Mouse (Mus musculus): ENCODE data around the gene Rhbdd1.

DNA sequence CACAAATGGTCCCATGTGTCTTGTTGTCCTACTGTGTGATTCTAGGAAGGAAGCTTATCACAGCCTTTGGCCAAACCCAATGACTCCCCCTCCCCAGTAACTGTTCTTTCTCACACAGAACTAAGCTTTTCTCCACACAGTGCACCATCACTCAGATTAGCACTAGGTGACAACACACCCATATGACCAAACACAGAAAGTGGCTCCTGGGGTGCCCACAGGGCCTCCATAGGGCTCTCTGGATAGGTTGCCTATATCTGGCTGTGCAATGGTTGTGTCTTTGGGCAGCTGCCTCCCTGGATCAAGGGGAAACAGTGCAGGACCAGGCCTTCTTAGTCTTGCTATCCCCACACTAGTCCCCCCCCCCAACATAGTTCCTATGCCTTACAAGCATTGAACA, 157.2 kb downstream of the Rhbdd1 start:
- TF ChIP-seq MYOD1 (IDR thresholded peaks at IDR 0.05; ENCODE audit: control insufficient read depth, insufficient read length, low read depth), result no peak
- no peak for TF ChIP-seq CEBPB (IDR thresholded peaks at IDR 0.05; ENCODE audit: low read depth)
- no peak for TF ChIP-seq CTCF (IDR thresholded peaks at IDR 0.05; ENCODE audit: control insufficient read depth, insufficient read depth, insufficient read length)
- TF ChIP-seq USF1 (IDR thresholded peaks at IDR 0.05; ENCODE audit: low read depth), result no peak

Measured in C2C12 (cell line).